Mouse (Mus musculus): ENCODE results near the gene Tmprss9. TPM values are rescaled to one million over a fixed set of nuclear protein-coding genes. Genes with fewer than 3 reads are reported as not detected.
A peak's percentile ranks its signal among the peaks of the same experiment; 100 is the strongest.

The Tmprss9 gene
- total and polyA plus RNA-seq, 2 experiments, result 0.05 to 0.09 TPM

GRCm38 (mm10) chr10:80901409-80902272, 30.0 kb downstream of the Tmprss9 start:
- 89% methylated on average over 19 of the region's 19 CpGs for WGBS
- no peak for DNase-seq (ENCODE audit: extremely low read depth, low read depth, low spot score)
- H3K36me3 ChIP-seq (ENCODE audit: control insufficient read depth, insufficient read depth, low read length), result no peaks in the 10 kb centered on the region
- H3K4me3 ChIP-seq (ENCODE audit: insufficient read depth, low read depth, low read length), result peak overlapping the region; percentile 8; the same call in 1 of the 2 replicates
- peaks cover 3% of the 10 kb centered on the region; the same call in 1 of the 2 replicates for H3K79me2 ChIP-seq (ENCODE audit: control insufficient read depth, insufficient read depth, low read length)
- peak overlapping the region; percentile 20 for H3K9ac ChIP-seq (ENCODE audit: low read depth, low read length)
- H3K27me3 ChIP-seq (ENCODE audit: control insufficient read depth, insufficient read depth, low read length), result no peaks in the 10 kb centered on the region
- peaks cover 10% of the 10 kb centered on the region for H3K4me1 ChIP-seq (ENCODE audit: control insufficient read depth, insufficient read depth, low read length)
- H3K27ac ChIP-seq (replicated peaks; ENCODE audit: insufficient read depth, low read depth, low read length), result peak overlapping the region; percentile 48
- no peak for TF ChIP-seq POLR2A (IDR thresholded peaks at IDR 0.05; ENCODE audit: extremely low read depth, insufficient read depth, low read length)
- TF ChIP-seq CTCF (IDR thresholded peaks at IDR 0.05; ENCODE audit: low read depth, low read length), result no peak

GRCm38 (mm10) chr10:80902273-80902940, 30.8 kb downstream of the Tmprss9 start:
- Histone ChIP-seq H3K4me3 (ENCODE audit: insufficient read depth, low read depth, low read length) (no peak overlapping the region), H3K27me3 (ENCODE audit: control insufficient read depth, insufficient read depth, low read length) (no peaks in the 10 kb centered on the region), H3K9ac (ENCODE audit: low read depth, low read length) (no peak overlapping the region), H3K27ac (replicated peaks; ENCODE audit: insufficient read depth, low read depth, low read length) (no peak overlapping the region), H3K79me2 (ENCODE audit: control insufficient read depth, insufficient read depth, low read length) (peaks cover 3% of the 10 kb centered on the region; the same call in 1 of the 2 replicates), H3K4me1 (ENCODE audit: control insufficient read depth, insufficient read depth, low read length) (peaks cover 10% of the 10 kb centered on the region), H3K36me3 (ENCODE audit: control insufficient read depth, insufficient read depth, low read length) (no peaks in the 10 kb centered on the region)
- TF ChIP-seq CTCF (IDR thresholded peaks at IDR 0.05; ENCODE audit: low read depth, low read length) (no peak), POLR2A (IDR thresholded peaks at IDR 0.05; ENCODE audit: extremely low read depth, insufficient read depth, low read length) (no peak)
- no peak for DNase-seq (ENCODE audit: extremely low read depth, low read depth, low spot score)
- 95% methylated on average over 9 of the region's 9 CpGs for WGBS

GRCm38 (mm10) chr10:80903282-80903681, 31.6 kb downstream of the Tmprss9 start:
- Histone ChIP-seq H3K27ac (replicated peaks; ENCODE audit: insufficient read depth, low read depth, low read length) (no peak overlapping the region), H3K79me2 (ENCODE audit: control insufficient read depth, insufficient read depth, low read length) (peaks cover 3% of the 10 kb centered on the region; the same call in 1 of the 2 replicates), H3K9ac (ENCODE audit: low read depth, low read length) (no peak overlapping the region), H3K4me1 (ENCODE audit: control insufficient read depth, insufficient read depth, low read length) (peaks cover 10% of the 10 kb centered on the region), H3K4me3 (ENCODE audit: insufficient read depth, low read depth, low read length) (no peak overlapping the region), H3K36me3 (ENCODE audit: control insufficient read depth, insufficient read depth, low read length) (no peaks in the 10 kb centered on the region), H3K27me3 (ENCODE audit: control insufficient read depth, insufficient read depth, low read length) (no peaks in the 10 kb centered on the region)
- TF ChIP-seq CTCF (IDR thresholded peaks at IDR 0.05; ENCODE audit: low read depth, low read length) (no peak), POLR2A (IDR thresholded peaks at IDR 0.05; ENCODE audit: extremely low read depth, insufficient read depth, low read length) (no peak)
- no peak for DNase-seq (ENCODE audit: extremely low read depth, low read depth, low spot score)
- whole genome bisulfite sequencing, result 94% methylated on average over 10 of the region's 10 CpGs

- DNase-seq (ENCODE audit: extremely low read depth, low read depth, low spot score), result no peak
- 89% methylated on average over 28 of the region's 28 CpGs for WGBS
- TF ChIP-seq CTCF (IDR thresholded peaks at IDR 0.05; ENCODE audit: low read depth, low read length), result no peak
- no peak for TF ChIP-seq POLR2A (IDR thresholded peaks at IDR 0.05; ENCODE audit: extremely low read depth, insufficient read depth, low read length)
These were observed 32.5 kb downstream of the Tmprss9 start for GRCm38 (mm10) chr10:80904004-80904693.

GRCm38 (mm10) chr10:80904709-80905108, 33.1 kb downstream of the Tmprss9 start:
- 92% methylated on average over 11 of the region's 11 CpGs for WGBS
- H3K36me3 ChIP-seq (ENCODE audit: control insufficient read depth, insufficient read depth, low read length), result no peaks in the 10 kb centered on the region
- no peak for TF ChIP-seq CTCF (IDR thresholded peaks at IDR 0.05; ENCODE audit: low read depth, low read length)
- no peak for TF ChIP-seq POLR2A (IDR thresholded peaks at IDR 0.05; ENCODE audit: extremely low read depth, insufficient read depth, low read length)

More at GRCm38 (mm10) chr10:80904004-80904693, 32.5 kb downstream of the Tmprss9 start:
- no peaks in the 10 kb centered on the region for H3K36me3 ChIP-seq (ENCODE audit: control insufficient read depth, insufficient read depth, low read length)
- no peak overlapping the region for H3K4me3 ChIP-seq (ENCODE audit: insufficient read depth, low read depth, low read length)
- H3K27ac ChIP-seq (replicated peaks; ENCODE audit: insufficient read depth, low read depth, low read length), result no peak overlapping the region
- no peak overlapping the region for H3K9ac ChIP-seq (ENCODE audit: low read depth, low read length)
- no peaks in the 10 kb centered on the region for H3K27me3 ChIP-seq (ENCODE audit: control insufficient read depth, insufficient read depth, low read length)
- 0 out of 2 replicates have a peak, but pooled peaks cover under 1% of the 10 kb centered on the region for H3K79me2 ChIP-seq (ENCODE audit: control insufficient read depth, insufficient read depth, low read length)
- H3K4me1 ChIP-seq (ENCODE audit: control insufficient read depth, insufficient read depth, low read length), result peaks cover 10% of the 10 kb centered on the region

More at GRCm38 (mm10) chr10:80904709-80905108, 33.1 kb downstream of the Tmprss9 start:
- Histone ChIP-seq H3K79me2 (ENCODE audit: control insufficient read depth, insufficient read depth, low read length) (no peaks in the 10 kb centered on the region), H3K27ac (replicated peaks; ENCODE audit: insufficient read depth, low read depth, low read length) (no peak overlapping the region), H3K27me3 (ENCODE audit: control insufficient read depth, insufficient read depth, low read length) (no peaks in the 10 kb centered on the region), H3K9ac (ENCODE audit: low read depth, low read length) (no peak overlapping the region), H3K4me3 (ENCODE audit: insufficient read depth, low read depth, low read length) (no peak overlapping the region), H3K4me1 (ENCODE audit: control insufficient read depth, insufficient read depth, low read length) (peaks cover 4% of the 10 kb centered on the region)
- DNase-seq (ENCODE audit: extremely low read depth, low read depth, low spot score), result no peak

Data from liver, adult 2 months (tissue).